Mouse (Mus musculus): Measurements from ENCODE around the gene Gm5483. TPM values are rescaled to one million over a fixed set of nuclear protein-coding genes. Genes with fewer than 3 reads are reported as not detected.

Gm5483 gene
- polyA plus RNA-seq, 1 experiment from 2014 or later, result 1.1 TPM

Other genes starting within 250 kb of the Gm5483 start
- 1.8 and 2.6 TPM in 2 replicates for gene Parp9, start 245.7 kb upstream of the Gm5483 start, polyA plus RNA-seq (2015; fragmentation: Nextera tagmentation; extraction: Ambion mirVana)
- 1.5 and 1.8 TPM in 2 replicates for gene Dtx3l, start 245.1 kb upstream of the Gm5483 start, polyA plus RNA-seq (2015; fragmentation: Nextera tagmentation; extraction: Ambion mirVana)
- 74.3 and 83.1 TPM in 2 replicates for gene Kpna1, start 205.5 kb upstream of the Gm5483 start, polyA plus RNA-seq (2015; fragmentation: Nextera tagmentation; extraction: Ambion mirVana)
- 13.0 and 13.2 TPM in 2 replicates for gene Wdr5b, start 143.0 kb upstream of the Gm5483 start, polyA plus RNA-seq (2015; fragmentation: Nextera tagmentation; extraction: Ambion mirVana)
- 128 and 129 TPM in 2 replicates for gene Fam162a, start 112.6 kb upstream of the Gm5483 start, polyA plus RNA-seq (2015; fragmentation: Nextera tagmentation; extraction: Ambion mirVana)
- gene Ccdc58, start 112.5 kb upstream of the Gm5483 start, polyA plus RNA-seq (2015; fragmentation: Nextera tagmentation; extraction: Ambion mirVana), result 27.4 and 27.6 TPM in 2 replicates
- gene Csta1, start 53.0 kb upstream of the Gm5483 start, polyA plus RNA-seq (2015; fragmentation: Nextera tagmentation; extraction: Ambion mirVana), result not detected in 2 replicates
- gene Stfa2l1, start 27.4 kb upstream of the Gm5483 start, polyA plus RNA-seq (2015; fragmentation: Nextera tagmentation; extraction: Ambion mirVana), result not detected in 2 replicates
- not detected in 2 replicates for gene Gm5416, start 26.2 kb downstream of the Gm5483 start, polyA plus RNA-seq (2015; fragmentation: Nextera tagmentation; extraction: Ambion mirVana)
- gene 2010005H15Rik, start 37.3 kb downstream of the Gm5483 start, polyA plus RNA-seq (2015; fragmentation: Nextera tagmentation; extraction: Ambion mirVana), result not detected in 2 replicates
- 0.68 and 2.0 TPM in 2 replicates for gene Stfa1, start 92.7 kb downstream of the Gm5483 start, polyA plus RNA-seq (2015; fragmentation: Nextera tagmentation; extraction: Ambion mirVana)
- not detected in 2 replicates for gene BC117090, start 150.1 kb downstream of the Gm5483 start, polyA plus RNA-seq (2015; fragmentation: Nextera tagmentation; extraction: Ambion mirVana)
- gene BC100530, start 183.5 kb downstream of the Gm5483 start, polyA plus RNA-seq (2015; fragmentation: Nextera tagmentation; extraction: Ambion mirVana), result 1.0 and 2.6 TPM in 2 replicates
- gene Stfa2, start 224.2 kb downstream of the Gm5483 start, polyA plus RNA-seq (2015; fragmentation: Nextera tagmentation; extraction: Ambion mirVana), result not detected in 2 replicates

All from midbrain, embryonic 15.5 days (tissue).